Mouse (Mus musculus): Measurements from ENCODE around the gene Olfr298. TPM values are rescaled to one million over a fixed set of nuclear protein-coding genes. Genes with fewer than 3 reads are reported as not detected.

Gene Olfr298
- not detected in 2 replicates for polyA plus RNA-seq (2015; fragmentation: Nextera tagmentation; extraction: Ambion mirVana)

GRCm38 (mm10) chr7:86492384-86492783 lies at the start of gene Olfr298:
Gene Olfr298, minus strand, starts transcription at chr7:86492484.
- no peak for ATAC-seq (replicated peaks; ENCODE audit: low FRiP score)
- Histone ChIP-seq H3K4me3 (replicated peaks) (no peak within 1 kb of the TSS), H3K9ac (no peak within 1 kb of the TSS), H3K9me3 (replicated peaks) (no peaks in the 10 kb centered on the region), H3K4me2 (no peak within 1 kb of the TSS), H3K36me3 (no peaks in the 10 kb centered on the region), H3K4me1 (no peaks in the 10 kb centered on the region), H3K27ac (no peak within 1 kb of the TSS), H3K27me3 (no peaks in the 10 kb centered on the region)
- WGBS, result 83% methylated on average over 1 of the region's 1 CpGs

DNA sequence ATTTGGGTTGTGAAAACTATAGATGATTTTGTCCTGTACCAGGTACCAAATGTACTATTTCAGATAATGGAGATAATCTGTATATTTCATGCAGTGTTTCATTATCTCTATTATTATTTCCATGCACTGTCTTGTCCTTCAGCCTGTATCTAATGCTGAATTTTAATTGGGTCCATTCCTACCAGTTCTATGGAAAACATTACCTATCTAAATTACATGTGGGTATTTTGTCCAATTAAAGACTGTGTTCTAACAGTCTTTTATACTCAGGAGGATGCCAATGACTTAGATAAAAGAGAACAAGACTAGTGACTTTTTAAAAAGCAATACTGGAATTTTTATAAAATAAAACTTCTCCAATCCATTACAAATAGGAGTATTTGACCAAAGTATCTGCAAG lies 27.4 kb upstream of the Olfr298 start, which contains the start of gene Olfr297:
Gene Olfr297, plus strand, starts transcription at position 301 of the 400 bp plus-strand sequence.
- H3K4me2 ChIP-seq, result no peak within 1 kb of the TSS
- H3K9me3 ChIP-seq (replicated peaks), result no peaks in the 10 kb centered on the region
- no peak within 1 kb of the TSS for H3K9ac ChIP-seq
- no peaks in the 10 kb centered on the region for H3K4me1 ChIP-seq
- no peaks in the 10 kb centered on the region for H3K27me3 ChIP-seq
- no peak within 1 kb of the TSS for H3K4me3 ChIP-seq (replicated peaks)
- no peak within 1 kb of the TSS for H3K27ac ChIP-seq
- ATAC-seq (replicated peaks; ENCODE audit: low FRiP score), result no peak
- H3K36me3 ChIP-seq, result no peaks in the 10 kb centered on the region

- Histone ChIP-seq H3K4me1 (no peaks in the 10 kb centered on the region), H3K9ac (no peak within 1 kb of the TSS), H3K36me3 (no peaks in the 10 kb centered on the region), H3K9me3 (replicated peaks) (no peaks in the 10 kb centered on the region), H3K4me2 (no peak within 1 kb of the TSS), H3K27ac (no peak within 1 kb of the TSS), H3K4me3 (replicated peaks) (no peak within 1 kb of the TSS), H3K27me3 (no peaks in the 10 kb centered on the region)
- WGBS, result 95% methylated on average over 1 of the region's 1 CpGs
- no peak for ATAC-seq (replicated peaks; ENCODE audit: low FRiP score)
Measured at GRCm38 (mm10) chr7:86459621-86460020, 32.7 kb downstream of the Olfr298 start, which contains the start of gene Olfr299. Gene Olfr299, plus strand, starts transcription at chr7:86459921.

Other genes with a start within 250 kb of the Olfr298 start
- gene Vmn2r76, start 246.2 kb downstream of the Olfr298 start, polyA plus RNA-seq (2015; fragmentation: Nextera tagmentation; extraction: Ambion mirVana), result not detected in 2 replicates
- gene Olfr310, start 215.3 kb downstream of the Olfr298 start, polyA plus RNA-seq (2015; fragmentation: Nextera tagmentation; extraction: Ambion mirVana), result not detected in 2 replicates
- gene Olfr309, start 178.8 kb downstream of the Olfr298 start, polyA plus RNA-seq (2015; fragmentation: Nextera tagmentation; extraction: Ambion mirVana), result not detected in 2 replicates
- gene Olfr308, start 166.9 kb downstream of the Olfr298 start, polyA plus RNA-seq (2015; fragmentation: Nextera tagmentation; extraction: Ambion mirVana), result not detected in 2 replicates
- not detected in 2 replicates for gene Olfr307, start 154.9 kb downstream of the Olfr298 start, polyA plus RNA-seq (2015; fragmentation: Nextera tagmentation; extraction: Ambion mirVana)
- not detected in 2 replicates for gene Olfr305, start 125.6 kb downstream of the Olfr298 start, polyA plus RNA-seq (2015; fragmentation: Nextera tagmentation; extraction: Ambion mirVana)
- gene Olfr304, start 105.8 kb downstream of the Olfr298 start, polyA plus RNA-seq (2015; fragmentation: Nextera tagmentation; extraction: Ambion mirVana), result not detected in 2 replicates
- not detected in 2 replicates for gene Olfr303, start 94.7 kb downstream of the Olfr298 start, polyA plus RNA-seq (2015; fragmentation: Nextera tagmentation; extraction: Ambion mirVana)
- not detected in 2 replicates for gene Olfr301, start 88.6 kb downstream of the Olfr298 start, polyA plus RNA-seq (2015; fragmentation: Nextera tagmentation; extraction: Ambion mirVana)
- gene Olfr299, start 32.6 kb downstream of the Olfr298 start, polyA plus RNA-seq (2015; fragmentation: Nextera tagmentation; extraction: Ambion mirVana), result not detected in 2 replicates
- not detected in 2 replicates for gene Olfr297, start 27.5 kb upstream of the Olfr298 start, polyA plus RNA-seq (2015; fragmentation: Nextera tagmentation; extraction: Ambion mirVana)
- gene Olfr295, start 91.4 kb upstream of the Olfr298 start, polyA plus RNA-seq (2015; fragmentation: Nextera tagmentation; extraction: Ambion mirVana), result not detected in 2 replicates
- gene Olfr294, start 124.2 kb upstream of the Olfr298 start, polyA plus RNA-seq (2015; fragmentation: Nextera tagmentation; extraction: Ambion mirVana), result not detected in 2 replicates
- not detected in 2 replicates for gene Olfr293, start 156.6 kb upstream of the Olfr298 start, polyA plus RNA-seq (2015; fragmentation: Nextera tagmentation; extraction: Ambion mirVana)
- not detected in 2 replicates for gene Olfr292, start 195.8 kb upstream of the Olfr298 start, polyA plus RNA-seq (2015; fragmentation: Nextera tagmentation; extraction: Ambion mirVana)